Mouse (Mus musculus) adrenal gland, adult 18-20 months (tissue): Measurements from ENCODE around the gene Rb1. TPM values are rescaled to one million over a fixed set of nuclear protein-coding genes. Genes with fewer than 3 reads are reported as not detected.

Experiments used
- DNase-seq, 2 experiments: peaks; one replicate each; pipeline ENCODE4 v3.0.0; 2021 to 2022; ENCODE audit warnings: low spot score in 2 of 2
- total RNA-seq, 2 experiments: library from RNA; stranded (reverse); gene quantifications; 1 replicate in 1 of 2; 2 replicates in 1 of 2; pipeline ENCODE4 v1.2.3; 2021

Gene Rb1
- total RNA-seq, 2 experiments from 2014 or later, result 19.0 to 31.7 TPM

GRCm38 (mm10) chr14:73279096-73279495 is 46.5 kb downstream of the Rb1 start:
- no peak for DNase-seq

GRCm38 (mm10) chr14:73271807-73272206 is 53.8 kb downstream of the Rb1 start:
- DNase-seq, result no peak

- DNase-seq, result no peak
Measured at GRCm38 (mm10) chr14:73266166-73266565, 59.5 kb downstream of the Rb1 start.

- DNase-seq, result no peak
Measured at GRCm38 (mm10) chr14:73262210-73262609, 63.4 kb downstream of the Rb1 start.

- no peak for DNase-seq
Measured at GRCm38 (mm10) chr14:73258181-73258580, 67.4 kb downstream of the Rb1 start.

GRCm38 (mm10) chr14:73257348-73257747 is 68.3 kb downstream of the Rb1 start:
- no peak for DNase-seq

- DNase-seq, result no peak
Measured at GRCm38 (mm10) chr14:73255426-73255970, 70.1 kb downstream of the Rb1 start.

GRCm38 (mm10) chr14:73254412-73254811 is 71.2 kb downstream of the Rb1 start:
- DNase-seq, result no peak

- DNase-seq, result no peak
Measured at GRCm38 (mm10) chr14:73253453-73254251, 72.0 kb downstream of the Rb1 start.

GRCm38 (mm10) chr14:73252276-73252675 is 73.3 kb downstream of the Rb1 start:
- DNase-seq, result no peak

- DNase-seq, result no peak
Measured at GRCm38 (mm10) chr14:73250056-73250455, 75.6 kb downstream of the Rb1 start.

GRCm38 (mm10) chr14:73244061-73244597 is 81.5 kb downstream of the Rb1 start:
- no peak for DNase-seq

GRCm38 (mm10) chr14:73239857-73240256 is 85.8 kb downstream of the Rb1 start:
- no peak for DNase-seq

GRCm38 (mm10) chr14:73239291-73239690 is 86.3 kb downstream of the Rb1 start:
- peak in 1 of 2 experiments; percentile 14 for DNase-seq

GRCm38 (mm10) chr14:73238498-73239250 is 86.9 kb downstream of the Rb1 start:
- peak; percentile 33 to 39 for DNase-seq

GRCm38 (mm10) chr14:73237848-73238321 is 87.7 kb downstream of the Rb1 start, which contains the start of gene Lpar6:
Lpar6 (plus strand) TSS chr14:73237895.
- DNase-seq, result peak; percentile 59 to 63

GRCm38 (mm10) chr14:73234468-73235031 is 91.1 kb downstream of the Rb1 start:
- no peak for DNase-seq

- no peak for DNase-seq
Measured at GRCm38 (mm10) chr14:73231286-73231982, 94.2 kb downstream of the Rb1 start.

- no peak for DNase-seq
Measured at GRCm38 (mm10) chr14:73226849-73227248, 98.8 kb downstream of the Rb1 start.

- no peak for DNase-seq
Measured at GRCm38 (mm10) chr14:73226346-73226745, 99.3 kb downstream of the Rb1 start.
